Mouse (Mus musculus): ENCODE results near the gene Arf3.

DNA sequence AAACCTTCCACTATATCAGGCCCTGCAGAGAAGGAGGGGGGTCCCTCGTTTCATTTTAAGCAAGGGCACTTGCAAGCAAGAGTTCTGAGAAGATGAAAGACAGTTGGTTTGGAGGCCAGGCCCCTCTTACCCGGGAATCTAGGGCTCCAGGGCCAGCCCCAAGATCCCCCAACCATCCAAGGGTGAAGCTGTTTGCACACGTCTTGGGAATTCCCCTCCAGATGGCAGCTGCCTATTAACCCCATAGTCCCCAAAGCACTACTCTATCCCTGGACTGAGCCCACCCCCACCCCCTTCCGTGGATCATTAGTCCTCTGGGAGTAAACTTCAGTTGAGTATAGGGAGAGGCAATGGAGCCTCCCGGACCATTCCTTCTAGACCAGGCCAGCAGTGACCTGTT is 12.5 kb upstream of the Arf3 start:
- TF ChIP-seq POLR2A (IDR thresholded peaks at IDR 0.05; ENCODE audit: borderline replicate concordance, control insufficient read depth, low read depth, low read length) (no peak), CTCF (IDR thresholded peaks at IDR 0.05; ENCODE audit: control insufficient read depth, insufficient read depth, low read length) (no peak)
